Mouse (Mus musculus): ENCODE results near the gene Cox20. TPM values are rescaled to one million over a fixed set of nuclear protein-coding genes. Genes with fewer than 3 reads are reported as not detected.

Cox20 gene
- polyA plus RNA-seq (2012; rRNA removed; ENCODE audit: low replicate concordance) = 7.9 and 19.3 TPM in 2 replicates

GRCm38 (mm10) chr1:178318389-178319184, at the start of gene Cox20:
TSS of gene Cox20 (plus strand) at chr1:178319130.

GRCm38 (mm10) chr1:178337551-178338317, 18.8 kb downstream of the Cox20 start, which contains the start of gene Hnrnpu:
TSS of gene Hnrnpu (minus strand) at chr1:178337797.

Other genes with a start within 250 kb of the Cox20 start
- 10.3 and 15.1 TPM in 2 replicates for gene Desi2, start 131.7 kb upstream of the Cox20 start, polyA plus RNA-seq (2012; rRNA removed; ENCODE audit: low replicate concordance)
- 34.9 and 43.3 TPM in 2 replicates for gene Hnrnpu, start 18.7 kb downstream of the Cox20 start, polyA plus RNA-seq (2012; rRNA removed; ENCODE audit: low replicate concordance)
- gene Efcab2, start 87.0 kb downstream of the Cox20 start, polyA plus RNA-seq (2012; rRNA removed; ENCODE audit: low replicate concordance) = 0.11 and 0.83 TPM in 2 replicates
- 0.17 and 0.32 TPM in 2 replicates for gene Kif26b, start 210.0 kb downstream of the Cox20 start, polyA plus RNA-seq (2012; rRNA removed; ENCODE audit: low replicate concordance)

Measured in mammary gland, adult 2 months (tissue).